Mouse (Mus musculus): ENCODE measurements at regions not wholly inside any gene's neighbourhood (a gene's known extent, or its start where the extent isn't known, plus 50 kb on each side); places are given as distances from the start of the nearest gene placed in this dataset.

GRCm38 (mm10) chr14:114821098-114821594, 270.9 kb upstream of the Gpc5 start:
- ATAC-seq (replicated peaks), result 0 out of 2 replicates have a peak, but pooled peaks have one; percentile 43
- Histone ChIP-seq H3K27me3 (no peaks in the 10 kb centered on the region), H3K4me3 (no peak overlapping the region), H3K4me2 (replicated peaks) (no peak overlapping the region), H3K27ac (replicated peaks) (no peak overlapping the region), H3K4me1 (0 out of 2 replicates have a peak, but pooled peaks cover 3% of the 10 kb centered on the region), H3K9me3 (no peaks in the 10 kb centered on the region), H3K9ac (replicated peaks) (no peak overlapping the region), H3K36me3 (no peaks in the 10 kb centered on the region)
- 15% methylated on average over 2 of the region's 2 CpGs for WGBS

- no peak overlapping the region for H3K4me3 ChIP-seq
- ATAC-seq (replicated peaks), result no peak
These were observed 270.3 kb upstream of the Gpc5 start for GRCm38 (mm10) chr14:114821672-114822071.

GRCm38 (mm10) chr14:114826662-114827321, 265.2 kb upstream of the Gpc5 start:
- 74% methylated on average over 10 of the region's 10 CpGs for WGBS
- H3K4me2 ChIP-seq (replicated peaks), result no peak overlapping the region
- H3K4me1 ChIP-seq, result 0 out of 2 replicates have a peak, but pooled peaks cover 2% of the 10 kb centered on the region
- no peak overlapping the region for H3K4me3 ChIP-seq
- ATAC-seq (replicated peaks), result no peak
- no peak overlapping the region for H3K27ac ChIP-seq (replicated peaks)
- no peaks in the 10 kb centered on the region for H3K36me3 ChIP-seq
- H3K9ac ChIP-seq (replicated peaks), result no peak overlapping the region
- no peaks in the 10 kb centered on the region for H3K9me3 ChIP-seq
- no peaks in the 10 kb centered on the region for H3K27me3 ChIP-seq

More at GRCm38 (mm10) chr14:114821672-114822071, 270.3 kb upstream of the Gpc5 start:
- Histone ChIP-seq H3K27me3 (no peaks in the 10 kb centered on the region), H3K36me3 (no peaks in the 10 kb centered on the region), H3K9me3 (no peaks in the 10 kb centered on the region), H3K27ac (replicated peaks) (no peak overlapping the region), H3K4me2 (replicated peaks) (no peak overlapping the region), H3K4me1 (0 out of 2 replicates have a peak, but pooled peaks cover 3% of the 10 kb centered on the region), H3K9ac (replicated peaks) (no peak overlapping the region)
- 88% methylated on average over 5 of the region's 5 CpGs for WGBS

- WGBS, result 16% methylated on average over 2 of the region's 2 CpGs
- Histone ChIP-seq H3K4me1 (0 out of 2 replicates have a peak, but pooled peaks cover 2% of the 10 kb centered on the region), H3K4me3 (no peak overlapping the region), H3K27me3 (no peaks in the 10 kb centered on the region), H3K27ac (replicated peaks) (no peak overlapping the region), H3K36me3 (no peaks in the 10 kb centered on the region), H3K4me2 (replicated peaks) (no peak overlapping the region), H3K9me3 (no peaks in the 10 kb centered on the region), H3K9ac (replicated peaks) (no peak overlapping the region)
- no peak for ATAC-seq (replicated peaks)
These were observed 262.7 kb upstream of the Gpc5 start for GRCm38 (mm10) chr14:114829310-114829709.

GRCm38 (mm10) chr14:114832987-114833386, 259.0 kb upstream of the Gpc5 start:
- no peak overlapping the region for H3K4me3 ChIP-seq
- H3K9ac ChIP-seq (replicated peaks), result no peak overlapping the region
- H3K36me3 ChIP-seq, result no peaks in the 10 kb centered on the region
- 0 out of 2 replicates have a peak, but pooled peaks cover 7% of the 10 kb centered on the region for H3K4me1 ChIP-seq
- H3K27me3 ChIP-seq, result no peaks in the 10 kb centered on the region
- H3K4me2 ChIP-seq (replicated peaks), result no peak overlapping the region
- 49% methylated on average over 11 of the region's 11 CpGs for WGBS
- H3K27ac ChIP-seq (replicated peaks), result no peak overlapping the region
- ATAC-seq (replicated peaks), result no peak
- no peaks in the 10 kb centered on the region for H3K9me3 ChIP-seq

- no peak overlapping the region for H3K9ac ChIP-seq (replicated peaks)
- no peaks in the 10 kb centered on the region for H3K27me3 ChIP-seq
- no peaks in the 10 kb centered on the region for H3K36me3 ChIP-seq
- 68% methylated on average over 3 of the region's 3 CpGs for WGBS
- H3K4me3 ChIP-seq, result no peak overlapping the region
- H3K4me2 ChIP-seq (replicated peaks), result no peak overlapping the region
- no peaks in the 10 kb centered on the region for H3K9me3 ChIP-seq
- no peak for ATAC-seq (replicated peaks)
- H3K4me1 ChIP-seq, result 0 out of 2 replicates have a peak, but pooled peaks cover 5% of the 10 kb centered on the region
- H3K27ac ChIP-seq (replicated peaks), result no peak overlapping the region
These were observed 255.2 kb upstream of the Gpc5 start for GRCm38 (mm10) chr14:114836723-114837349.

GRCm38 (mm10) chr14:114837652-114838276, 254.3 kb upstream of the Gpc5 start:
- no peak overlapping the region for H3K4me3 ChIP-seq

GRCm38 (mm10) chr14:114839340-114839903, 252.6 kb upstream of the Gpc5 start:
- Histone ChIP-seq H3K27me3 (no peaks in the 10 kb centered on the region), H3K4me2 (replicated peaks) (no peak overlapping the region), H3K4me3 (no peak overlapping the region), H3K4me1 (0 out of 2 replicates have a peak, but pooled peaks cover 5% of the 10 kb centered on the region), H3K9me3 (no peaks in the 10 kb centered on the region), H3K9ac (replicated peaks) (no peak overlapping the region), H3K27ac (replicated peaks) (no peak overlapping the region), H3K36me3 (no peaks in the 10 kb centered on the region)
- peak; percentile 72 for ATAC-seq (replicated peaks)
- 9% methylated on average over 2 of the region's 2 CpGs for WGBS

More at GRCm38 (mm10) chr14:114837652-114838276, 254.3 kb upstream of the Gpc5 start:
- WGBS, result 15% methylated on average over 16 of the region's 16 CpGs
- no peaks in the 10 kb centered on the region for H3K36me3 ChIP-seq
- no peak overlapping the region for H3K27ac ChIP-seq (replicated peaks)
- no peaks in the 10 kb centered on the region for H3K9me3 ChIP-seq
- peak overlapping the region; percentile 11 for H3K4me2 ChIP-seq (replicated peaks)
- H3K4me1 ChIP-seq, result 0 out of 2 replicates have a peak, but pooled peaks cover 5% of the 10 kb centered on the region
- no peaks in the 10 kb centered on the region for H3K27me3 ChIP-seq
- no peak overlapping the region for H3K9ac ChIP-seq (replicated peaks)
- ATAC-seq (replicated peaks), result no peak

- Histone ChIP-seq H3K27me3 (no peaks in the 10 kb centered on the region), H3K9ac (replicated peaks) (no peak overlapping the region), H3K4me2 (replicated peaks) (no peak overlapping the region), H3K36me3 (no peaks in the 10 kb centered on the region), H3K4me3 (no peak overlapping the region), H3K27ac (replicated peaks) (no peak overlapping the region), H3K9me3 (no peaks in the 10 kb centered on the region), H3K4me1 (0 out of 2 replicates have a peak, but pooled peaks cover 5% of the 10 kb centered on the region)
- no peak for ATAC-seq (replicated peaks)
- 80% methylated on average over 5 of the region's 5 CpGs for whole genome bisulfite sequencing
These were observed 251.2 kb upstream of the Gpc5 start for GRCm38 (mm10) chr14:114840766-114841165.

- Histone ChIP-seq H3K4me2 (replicated peaks) (no peak overlapping the region), H3K9me3 (no peaks in the 10 kb centered on the region), H3K4me1 (0 out of 2 replicates have a peak, but pooled peaks cover 5% of the 10 kb centered on the region), H3K4me3 (no peak overlapping the region), H3K27me3 (no peaks in the 10 kb centered on the region), H3K27ac (replicated peaks) (no peak overlapping the region), H3K36me3 (no peaks in the 10 kb centered on the region), H3K9ac (replicated peaks) (no peak overlapping the region)
- no peak for ATAC-seq (replicated peaks)
- WGBS, result 70% methylated on average over 5 of the region's 5 CpGs
These were observed 250.5 kb upstream of the Gpc5 start for GRCm38 (mm10) chr14:114841552-114841951.

GRCm38 (mm10) chr14:114842327-114842726, 249.7 kb upstream of the Gpc5 start:
- Histone ChIP-seq H3K9ac (replicated peaks) (no peak overlapping the region), H3K36me3 (no peaks in the 10 kb centered on the region), H3K27me3 (no peaks in the 10 kb centered on the region), H3K4me2 (replicated peaks) (no peak overlapping the region), H3K9me3 (no peaks in the 10 kb centered on the region), H3K27ac (replicated peaks) (no peak overlapping the region), H3K4me3 (no peak overlapping the region), H3K4me1 (0 out of 2 replicates have a peak, but pooled peaks cover 5% of the 10 kb centered on the region)
- WGBS, result 83% methylated on average over 8 of the region's 8 CpGs
- no peak for ATAC-seq (replicated peaks)
